In the genomic region with DNA sequence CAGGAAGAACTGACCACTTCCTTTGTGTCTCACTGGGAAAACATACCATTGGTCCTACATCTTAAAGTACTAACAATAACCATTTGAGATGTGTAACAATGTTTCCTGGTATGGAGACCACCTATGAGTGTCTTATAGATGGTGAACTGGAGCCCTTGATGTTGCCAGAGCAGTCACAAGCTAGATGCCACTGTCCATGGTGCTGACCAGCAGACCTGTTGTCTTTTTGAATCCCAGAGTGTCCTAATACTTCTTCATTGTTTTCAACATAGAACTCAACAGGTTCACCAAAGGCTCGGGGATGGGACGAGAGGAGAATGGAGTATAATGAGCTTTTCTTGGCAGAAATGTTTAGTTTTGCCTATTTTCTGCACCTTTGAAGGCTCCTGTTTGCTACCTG, we compare ENCODE assay signal across 10 mouse cellular contexts.
A peak's percentile ranks its signal among the peaks of the same experiment; 100 is the strongest.
DNase-seq lines count a peak whose midpoint lies in the region; ATAC-seq and TF ChIP-seq lines count a peak whose summit lies in the region.
"Had no signal": no experiment of that assay in that cellular context is flagged by ENCODE, and none has a peak within 500 bp of the region (broad histone marks: within the 10 kb centered on the region; RNA-seq: fewer than 3 reads in every experiment).

No protein-coding gene starts in this region.

- no peaks in the 10 kb centered on the region for H3K36me3 ChIP-seq in lung, embryonic 14.5 days (ENCODE audit: insufficient read depth)
- H3K36me3 ChIP-seq in limb, embryonic 14.5 days (ENCODE audit: control insufficient read depth, insufficient read depth, low read length): no peaks in the 10 kb centered on the region

- no peak overlapping the region for H3K9ac ChIP-seq in lung, embryonic 14.5 days
- H3K9ac ChIP-seq in limb, embryonic 14.5 days (ENCODE audit: low read depth, low read length, severe bottlenecking): no peak overlapping the region

- ATAC-seq in lung, embryonic 14.5 days (ENCODE audit: insufficient read depth): no peak
- ATAC-seq in limb, embryonic 14.5 days (ENCODE audit: low FRiP score, low read depth): no peak

- no peaks in the 10 kb centered on the region for H3K9me3 ChIP-seq in lung, embryonic 14.5 days (ENCODE audit: low read depth, low read length)
- no peaks in the 10 kb centered on the region for H3K9me3 ChIP-seq in limb, embryonic 14.5 days (ENCODE audit: control insufficient read depth, low read length)

- DNase-seq in adrenal gland, postnatal 25 days: peak; percentile 12
- DNase-seq in adrenal gland, adult 2 months: no peak
- DNase-seq in lung, embryonic 14.5 days: peak; percentile 86
- DNase-seq in lung, adult 2 months: no peak
- peak; percentile 18 for DNase-seq in WW6 (ENCODE audit: low read depth, low spot score)
- DNase-seq in limb, embryonic 14.5 days (ENCODE audit: low spot score): peak; percentile 77
- no peak for DNase-seq in left cerebral cortex, adult 2 months (ENCODE audit: extremely low spot score in 1 of 2, low spot score in 2 of 2)
- DNase-seq in frontal cortex, postnatal 10 days (ENCODE audit: low spot score in 2 of 2): no peak
- DNase-seq: cerebellum, adult 11 months; gastrocnemius, adult 2 months had no signal

- no peaks in the 10 kb centered on the region for H3K4me1 ChIP-seq in lung, embryonic 14.5 days (ENCODE audit: insufficient read depth)
- H3K4me1 ChIP-seq in lung, adult 2 months (ENCODE audit: control insufficient read depth, insufficient read depth, low read length): no peaks in the 10 kb centered on the region
- H3K4me1 ChIP-seq in limb, embryonic 14.5 days (ENCODE audit: control insufficient read depth, insufficient read depth, low read length): no peaks in the 10 kb centered on the region

- H3K4me2 ChIP-seq in lung, embryonic 14.5 days: no peak overlapping the region
- H3K4me2 ChIP-seq in limb, embryonic 14.5 days (replicated peaks; ENCODE audit: low read depth, low read length, severe bottlenecking): no peak overlapping the region

- WGBS in lung, embryonic 14.5 days: 63% methylated on average over 2 of the region's 2 CpGs
- 55% methylated on average over 2 of the region's 2 CpGs for WGBS in lung, adult 2 months
- 60% methylated on average over 2 of the region's 2 CpGs for WGBS in limb, embryonic 14.5 days

- H3K4me3 ChIP-seq in lung, embryonic 14.5 days (ENCODE audit: low read depth, low read length): no peak overlapping the region
- no peak overlapping the region for H3K4me3 ChIP-seq in lung, adult 2 months (replicated peaks; ENCODE audit: extremely low read depth, low read depth, low read length)
- no peak overlapping the region for H3K4me3 ChIP-seq in limb, embryonic 14.5 days (replicated peaks; ENCODE audit: low read length)
- no peak overlapping the region for H3K4me3 ChIP-seq in left cerebral cortex, adult 2 months
- H3K4me3 ChIP-seq: gastrocnemius, adult 2 months had no signal

- H3K27ac ChIP-seq in lung, embryonic 14.5 days (ENCODE audit: low read depth): no peak overlapping the region
- no peak overlapping the region for H3K27ac ChIP-seq in limb, embryonic 14.5 days (replicated peaks; ENCODE audit: low read depth, low read length)
- H3K27ac ChIP-seq in left cerebral cortex, adult 2 months: no peak overlapping the region
- H3K27ac ChIP-seq: gastrocnemius, adult 2 months had no signal

- TF ChIP-seq POLR2A in lung, adult 2 months (IDR thresholded peaks at IDR 0.05; ENCODE audit: borderline replicate concordance, extremely low read depth, low read depth, low read length): no peak
- TF ChIP-seq POLR2A in limb, embryonic 14.5 days (IDR thresholded peaks at IDR 0.05; ENCODE audit: borderline replicate concordance, extremely low read depth, insufficient read depth, insufficient read length): no peak

- no peak for TF ChIP-seq CTCF in lung, embryonic 14.5 days (IDR thresholded peaks at IDR 0.05; ENCODE audit: low read depth)
- TF ChIP-seq CTCF in lung, adult 2 months (IDR thresholded peaks at IDR 0.05; ENCODE audit: insufficient read depth, low read length): no peak
- TF ChIP-seq CTCF in left cerebral cortex, adult 2 months (IDR thresholded peaks at IDR 0.05): no peak

- intact Hi-C loops in left cerebral cortex, adult 2 months (cut with DNase I): loop anchor here (5.0 kb wide), 2 partner anchors 91 to 146 kb away; no protein-coding TSS in a partner anchor

- no peaks in the 10 kb centered on the region for H3K27me3 ChIP-seq in lung, embryonic 14.5 days (ENCODE audit: insufficient read depth, low read length)
- H3K27me3 ChIP-seq in limb, embryonic 14.5 days (ENCODE audit: control insufficient read depth, insufficient read depth, low read length): no peaks in the 10 kb centered on the region

Comparison
In these comparisons a context has a peak if more than half of its experiments do, and no peak if none do; other contexts are left out.
1. DNase-seq: peak in adrenal gland, postnatal 25 days (single experiment), lung, embryonic 14.5 days (single experiment), WW6 (single experiment) and limb, embryonic 14.5 days (single experiment); none in adrenal gland, adult 2 months (single experiment), lung, adult 2 months (single experiment), left cerebral cortex, adult 2 months (0 of 2) and frontal cortex, postnatal 10 days (0 of 2).